Mouse (Mus musculus) spleen, adult 2 months (tissue): ENCODE measurements around the gene Fyttd1.
"Not testable (repeated sequence)": the region's sequence is repeated elsewhere in the genome, so short reads cannot be mapped to it uniquely, and the experiment has no call there.

Experiments
- CTCF ChIP-seq: fragments of 200-500 bp; IDR thresholded peaks from 2 replicates; pipeline ENCODE4 v1.5.1; 2011; ENCODE audit warnings: mild to moderate bottlenecking, inconsistent platforms; ENCODE audit not compliant: insufficient read depth, insufficient read length, insufficient replicate concordance; ENCODE audit errors: extremely low read depth
- POLR2A ChIP-seq: fragments of 200-500 bp; IDR thresholded peaks from 2 replicates; pipeline ENCODE4 v1.6.1; 2011; ENCODE audit warnings: low read depth, low read length, inconsistent platforms

DNA sequence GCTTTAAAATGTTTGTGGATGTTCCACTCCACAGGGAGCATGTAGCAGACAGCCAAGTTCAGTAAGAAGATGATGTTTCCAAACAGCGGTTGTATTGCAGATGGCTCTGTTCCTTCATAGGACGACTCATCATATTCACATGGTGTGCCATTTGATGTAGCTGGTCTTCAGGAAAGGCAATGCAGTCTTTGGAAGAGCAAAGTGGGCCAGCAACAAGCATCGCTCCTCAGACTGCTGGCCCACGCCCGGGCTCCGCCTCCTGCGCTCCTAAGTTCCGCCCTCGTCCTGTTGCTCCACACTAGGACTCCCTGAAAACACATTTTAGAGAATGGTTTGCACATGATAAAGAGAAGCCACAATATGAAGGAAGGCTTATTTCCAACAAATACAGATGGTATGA is 49.3 kb downstream of the Fyttd1 start:
- not testable (repeated sequence) for TF ChIP-seq CTCF, POLR2A
